Mouse (Mus musculus): ENCODE data around the gene Gpc5.

DNA sequence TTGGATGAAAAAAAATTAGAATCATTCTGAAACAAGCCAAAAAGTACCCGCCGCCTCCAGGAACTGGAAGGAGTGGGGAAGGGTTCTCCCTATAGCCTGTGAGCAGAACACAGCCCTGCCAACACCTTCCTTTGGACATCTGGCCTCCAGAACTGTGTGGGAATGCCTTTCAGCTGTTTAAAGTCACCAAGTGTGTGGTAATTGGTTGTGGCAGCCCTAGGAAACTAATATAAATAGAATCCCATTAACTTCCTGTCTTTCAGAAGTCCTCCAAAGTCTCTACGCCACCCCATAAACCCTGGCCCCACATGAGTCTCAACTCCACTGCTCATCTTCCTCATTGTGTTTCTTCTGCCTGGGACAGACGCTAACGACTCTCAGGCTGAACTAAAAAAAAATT is 1117.0 kb downstream of the Gpc5 start:
- TF ChIP-seq GABPA (IDR thresholded peaks at IDR 0.05; ENCODE audit: insufficient replicate concordance, low read depth, low read length) (no peak), EP300 (IDR thresholded peaks at IDR 0.05; ENCODE audit: low read length) (no peak), E2F4 (IDR thresholded peaks at IDR 0.05; ENCODE audit: insufficient replicate concordance, low read depth, low read length) (no peak), BHLHE40 (IDR thresholded peaks at IDR 0.05; ENCODE audit: low read depth, low read length) (no peak), POLR2A (IDR thresholded peaks at IDR 0.05; ENCODE audit: low read depth, low read length) (no peak), ZKSCAN1 (IDR thresholded peaks at IDR 0.05; ENCODE audit: borderline replicate concordance, low read depth, low read length) (no peak), HCFC1 (IDR thresholded peaks at IDR 0.05; ENCODE audit: low read depth, low read length) (no peak), JUND (conservative IDR thresholded peaks at IDR 0.05; ENCODE audit: low read depth, low read length) (no peak), TBP (conservative IDR thresholded peaks at IDR 0.05; ENCODE audit: low read depth, low read length) (no peak), ZMIZ1 (IDR thresholded peaks at IDR 0.05; ENCODE audit: low read depth, low read length) (no peak), CTCF (conservative IDR thresholded peaks at IDR 0.05 in 1 of 2, IDR thresholded peaks at IDR 0.05 in 1 of 2; ENCODE audit: low read depth in 2 of 2, low read length in 2 of 2) (no peak), ZC3H11A (IDR thresholded peaks at IDR 0.05; ENCODE audit: low read depth, low read length) (no peak), TCF12 (IDR thresholded peaks at IDR 0.05; ENCODE audit: low read depth, low read length) (no peak), NRF1 (IDR thresholded peaks at IDR 0.05; ENCODE audit: low read depth, low read length) (no peak)

Data from CH12.LX (cell line).